Mouse (Mus musculus): ENCODE measurements at regions not wholly inside any gene's neighbourhood (a gene's known extent, or its start where the extent isn't known, plus 50 kb on each side); places are given as distances from the start of the nearest gene placed in this dataset.

- TF ChIP-seq POLR2A (IDR thresholded peaks at IDR 0.05; ENCODE audit: low read depth, low read length) = no peak
- TF ChIP-seq CTCF (conservative IDR thresholded peaks at IDR 0.05; ENCODE audit: insufficient read depth, insufficient read length, low read depth, low read length) = no peak
These were observed 74.4 kb upstream of the Dpt start for GRCm38 (mm10) chr1:164722054-164722453.
